Mouse (Mus musculus): ENCODE measurements around the gene Dlg5.

- no peak for TF ChIP-seq POLR2A (IDR thresholded peaks at IDR 0.05; ENCODE audit: control insufficient read depth, extremely low read depth, insufficient read depth, low read length, poor library complexity)
- TF ChIP-seq CTCF (IDR thresholded peaks at IDR 0.05; ENCODE audit: borderline replicate concordance, control insufficient read depth, extremely low read depth, insufficient read depth, low read length, poor library complexity), result no peak
Observed at GRCm38 (mm10) chr14:24134623-24135290, 111.0 kb downstream of the Dlg5 start.
